In genomic region chr13:101895686-101896085, GRCm38 (mm10) we compare ENCODE assay signal across 19 mouse cellular contexts.
"Had no signal": no experiment of that assay in that cellular context is flagged by ENCODE, and none has a peak within 500 bp of the region (broad histone marks: within the 10 kb centered on the region; RNA-seq: fewer than 3 reads in every experiment).

No protein-coding gene starts in this region.

- H3K27ac ChIP-seq: kidney, embryonic 15.5 days; left cerebral cortex, adult 2 months; limb, embryonic 12.5 days; limb, embryonic 15.5 days; liver, embryonic 15.5 days; lung, embryonic 15.5 days; midbrain, embryonic 12.5 days; midbrain, embryonic 15.5 days; neural tube, embryonic 12.5 days; neural tube, embryonic 15.5 days had no signal

- H3K9me3 ChIP-seq: kidney, embryonic 15.5 days; limb, embryonic 12.5 days; limb, embryonic 15.5 days; liver, embryonic 15.5 days; lung, embryonic 15.5 days; midbrain, embryonic 12.5 days; midbrain, embryonic 15.5 days; neural tube, embryonic 12.5 days; neural tube, embryonic 15.5 days had no signal

- H3K27me3 ChIP-seq: kidney, embryonic 15.5 days; limb, embryonic 12.5 days; limb, embryonic 15.5 days; liver, embryonic 15.5 days; lung, embryonic 15.5 days; midbrain, embryonic 12.5 days; midbrain, embryonic 15.5 days; neural tube, embryonic 12.5 days had no signal

- H3K4me3 ChIP-seq: kidney, embryonic 15.5 days; left cerebral cortex, adult 2 months; limb, embryonic 12.5 days; limb, embryonic 15.5 days; liver, embryonic 15.5 days; lung, embryonic 15.5 days; midbrain, embryonic 12.5 days; midbrain, embryonic 15.5 days; neural tube, embryonic 12.5 days; neural tube, embryonic 15.5 days had no signal

- H3K4me1 ChIP-seq: kidney, embryonic 15.5 days; limb, embryonic 15.5 days; liver, embryonic 15.5 days; midbrain, embryonic 12.5 days; midbrain, embryonic 15.5 days; neural tube, embryonic 12.5 days; neural tube, embryonic 15.5 days had no signal

- DNase-seq: kidney, adult 8-10 months; kidney, postnatal 10 days; kidney, postnatal 36 days; layer of hippocampus, postnatal 36 days; lung, adult 18-20 months; lung, postnatal 10 days; lung, postnatal 4 days; thymus, adult 18-20 months; thymus, postnatal 36 days had no signal

- H3K36me3 ChIP-seq: kidney, embryonic 15.5 days; limb, embryonic 12.5 days; limb, embryonic 15.5 days; liver, embryonic 15.5 days; lung, embryonic 15.5 days; midbrain, embryonic 12.5 days; midbrain, embryonic 15.5 days; neural tube, embryonic 12.5 days; neural tube, embryonic 15.5 days had no signal
